17 mouse cellular contexts compared by ENCODE assay signal in genomic region chr9:78579644-78580396, GRCm38 (mm10). TPM values are rescaled to one million over a fixed set of nuclear protein-coding genes. Genes with fewer than 3 reads are reported as not detected.
A peak's percentile ranks its signal among the peaks of the same experiment; 100 is the strongest.
DNase-seq lines count a peak whose midpoint lies in the region; ATAC-seq and TF ChIP-seq lines count a peak whose summit lies in the region.
"Had no signal": no experiment of that assay in that cellular context is flagged by ENCODE, and none has a peak within 500 bp of the region (broad histone marks: within the 10 kb centered on the region; RNA-seq: fewer than 3 reads in every experiment).

No protein-coding gene starts in this region.

- H3K9ac ChIP-seq in kidney, embryonic 16.5 days (replicated peaks; ENCODE audit: low read length) = no peak overlapping the region
- no peak overlapping the region for H3K9ac ChIP-seq in embryonic facial prominence, embryonic 14.5 days (ENCODE audit: low read depth, low read length)
- H3K9ac ChIP-seq in midbrain, embryonic 15.5 days = no peak overlapping the region
- H3K9ac ChIP-seq: embryonic facial prominence, embryonic 15.5 days had no signal

- no peaks in the 10 kb centered on the region for H3K9me3 ChIP-seq in kidney, embryonic 16.5 days (ENCODE audit: low read length)
- H3K9me3 ChIP-seq in embryonic facial prominence, embryonic 14.5 days (ENCODE audit: control insufficient read depth, low read length) = no peaks in the 10 kb centered on the region; the same call in 1 of the 2 replicates
- H3K9me3 ChIP-seq in midbrain, embryonic 15.5 days = no peaks in the 10 kb centered on the region
- H3K9me3 ChIP-seq: embryonic facial prominence, embryonic 15.5 days; heart, embryonic 10.5 days had no signal

- no peak for TF ChIP-seq POLR2A in kidney, adult 2 months (IDR thresholded peaks at IDR 0.05; ENCODE audit: low read depth, low read length)

- no peak for TF ChIP-seq CTCF in kidney, adult 2 months (conservative IDR thresholded peaks at IDR 0.05; ENCODE audit: insufficient read depth, insufficient read length, low read depth, low read length)

- H3K4me2 ChIP-seq in kidney, embryonic 16.5 days (replicated peaks; ENCODE audit: low read depth, low read length) = no peak overlapping the region
- H3K4me2 ChIP-seq in embryonic facial prominence, embryonic 14.5 days (ENCODE audit: low read depth, low read length) = no peak overlapping the region
- no peak overlapping the region for H3K4me2 ChIP-seq in midbrain, embryonic 15.5 days
- H3K4me2 ChIP-seq: embryonic facial prominence, embryonic 15.5 days had no signal

- H3K36me3 ChIP-seq in kidney, embryonic 16.5 days (ENCODE audit: insufficient read depth, low read length) = peaks cover 13% of the 10 kb centered on the region; the same call in 1 of the 2 replicates
- H3K36me3 ChIP-seq in kidney, adult 2 months (ENCODE audit: control insufficient read depth, insufficient read depth, low read length) = no peaks in the 10 kb centered on the region
- H3K36me3 ChIP-seq in embryonic facial prominence, embryonic 14.5 days (ENCODE audit: control insufficient read depth, insufficient read depth, low read length) = peaks cover 26% of the 10 kb centered on the region
- peaks cover 14% of the 10 kb centered on the region; the same call in 1 of the 2 replicates for H3K36me3 ChIP-seq in midbrain, embryonic 15.5 days (replicated peaks)

- WGBS in kidney, embryonic 16.5 days = 46% methylated on average over 10 of the region's 10 CpGs
- WGBS in kidney, adult 2 months = 52% methylated on average over 10 of the region's 10 CpGs
- 54% methylated on average over 10 of the region's 10 CpGs for WGBS in embryonic facial prominence, embryonic 14.5 days
- 33% methylated on average over 10 of the region's 10 CpGs for WGBS in midbrain, embryonic 15.5 days

- peak; percentile 89; the same call in 1 of the 2 replicates for ATAC-seq in kidney, embryonic 16.5 days (ENCODE audit: low FRiP score, low TSS enrichment)
- peak; percentile 85 for ATAC-seq in embryonic facial prominence, embryonic 14.5 days (ENCODE audit: low read depth)
- ATAC-seq in midbrain, embryonic 15.5 days (replicated peaks) = peak; percentile 46; the same call in 1 of the 2 replicates
- ATAC-seq: forebrain, embryonic 14.5 days had no signal

- no peaks in the 10 kb centered on the region for H3K27me3 ChIP-seq in kidney, embryonic 16.5 days (ENCODE audit: insufficient read depth, low read length)
- H3K27me3 ChIP-seq in kidney, adult 2 months (replicated peaks; ENCODE audit: control insufficient read depth, insufficient read depth, low read length) = no peaks in the 10 kb centered on the region
- H3K27me3 ChIP-seq in embryonic facial prominence, embryonic 14.5 days (replicated peaks; ENCODE audit: control insufficient read depth, insufficient read depth, low read length) = no peaks in the 10 kb centered on the region
- H3K27me3 ChIP-seq in midbrain, embryonic 15.5 days (replicated peaks) = no peaks in the 10 kb centered on the region
- H3K27me3 ChIP-seq: embryonic facial prominence, embryonic 15.5 days had no signal

- H3K4me3 ChIP-seq in kidney, embryonic 16.5 days (ENCODE audit: low read length) = no peak overlapping the region
- H3K4me3 ChIP-seq in kidney, adult 2 months (ENCODE audit: insufficient read depth, low read depth, low read length) = no peak overlapping the region
- no peak overlapping the region for H3K4me3 ChIP-seq in embryonic facial prominence, embryonic 14.5 days (ENCODE audit: low read depth, low read length)
- no peak overlapping the region for H3K4me3 ChIP-seq in midbrain, embryonic 15.5 days
- H3K4me3 ChIP-seq: embryonic facial prominence, embryonic 15.5 days; gastrocnemius, adult 2 months; heart, embryonic 10.5 days had no signal

- no peak for DNase-seq in kidney, adult 2 months
- DNase-seq in R1 (ENCODE audit: low read depth, low spot score) = peak; percentile 76
- peak; percentile 61 for DNase-seq in embryonic facial prominence, embryonic 14.5 days (ENCODE audit: low spot score)
- no peak for DNase-seq in gastrocnemius, adult 8-10 months (ENCODE audit: low spot score in 2 of 2)
- DNase-seq in frontal cortex, postnatal 25 days (ENCODE audit: low spot score in 2 of 2) = no peak
- DNase-seq: adrenal gland, adult 8-10 months; cerebellum, adult 9-10 months; gastrocnemius, adult 2 months; heart, postnatal 4 days; kidney, adult 8-10 months; liver; thymus, adult 18-20 months had no signal

- H3K4me1 ChIP-seq in kidney, embryonic 16.5 days (ENCODE audit: insufficient read depth, low read length) = no peaks in the 10 kb centered on the region; the same call in 1 of the 2 replicates
- no peaks in the 10 kb centered on the region for H3K4me1 ChIP-seq in kidney, adult 2 months (ENCODE audit: control insufficient read depth, insufficient read depth, low read length)
- H3K4me1 ChIP-seq in embryonic facial prominence, embryonic 14.5 days (ENCODE audit: control insufficient read depth, insufficient read depth, low read length) = no peaks in the 10 kb centered on the region
- peaks cover 4% of the 10 kb centered on the region; the same call in 1 of the 2 replicates for H3K4me1 ChIP-seq in midbrain, embryonic 15.5 days
- H3K4me1 ChIP-seq: embryonic facial prominence, embryonic 15.5 days had no signal

- no peak overlapping the region for H3K27ac ChIP-seq in kidney, embryonic 16.5 days (ENCODE audit: low read length)
- no peak overlapping the region for H3K27ac ChIP-seq in kidney, adult 2 months (ENCODE audit: insufficient read depth, low read depth, low read length)
- no peak overlapping the region; the same call in 1 of the 2 replicates for H3K27ac ChIP-seq in embryonic facial prominence, embryonic 14.5 days (replicated peaks; ENCODE audit: low read depth, low read length)
- no peak overlapping the region for H3K27ac ChIP-seq in midbrain, embryonic 15.5 days
- H3K27ac ChIP-seq: embryonic facial prominence, embryonic 15.5 days; gastrocnemius, adult 2 months; heart, embryonic 10.5 days had no signal

RNA-seq across cellular contexts. Expression of gene Slc17a5, which starts 8.0 kb away (rescaled TPM):
- polyA plus RNA-seq in kidney, embryonic 16.5 days (2015; fragmentation: Nextera tagmentation; extraction: Ambion mirVana) = 18.9 and 19.1 TPM in 2 replicates
- 36.7 and 37.2 TPM in 2 replicates for polyA plus RNA-seq in kidney, adult 2 months (2012; rRNA removed)
- polyA plus RNA-seq in embryonic facial prominence, embryonic 14.5 days (2014; fragmentation: Nextera tagmentation; extraction: Ambion mirVana) = 13.1 and 15.4 TPM in 2 replicates
- 17.8 and 18.6 TPM in 2 replicates for polyA plus RNA-seq in midbrain, embryonic 15.5 days (2015; fragmentation: Nextera tagmentation; extraction: Ambion mirVana)
- 1 to 10 TPM; 2.2 to 2.8 (median 2.7) TPM for total RNA-seq in gastrocnemius, adult 8-10 months (2022)

RNA-seq across cellular contexts. Expression of gene Cd109, which starts 35.5 kb away (rescaled TPM):
- 6.1 and 6.9 TPM in 2 replicates for polyA plus RNA-seq in kidney, embryonic 16.5 days (2015; fragmentation: Nextera tagmentation; extraction: Ambion mirVana)
- polyA plus RNA-seq in kidney, adult 2 months (2012; rRNA removed) = 0.30 and 0.33 TPM in 2 replicates
- 18.6 and 20.3 TPM in 2 replicates for polyA plus RNA-seq in embryonic facial prominence, embryonic 14.5 days (2014; fragmentation: Nextera tagmentation; extraction: Ambion mirVana)
- 0.92 and 1.1 TPM in 2 replicates for polyA plus RNA-seq in midbrain, embryonic 15.5 days (2015; fragmentation: Nextera tagmentation; extraction: Ambion mirVana)
- under 1 TPM; 0.19 to 0.63 (median 0.26) TPM for total RNA-seq in gastrocnemius, adult 8-10 months (2022)

Comparison
In these comparisons a context has a peak if more than half of its experiments do, and no peak if none do; other contexts are left out.
1. DNase-seq: peak in R1 (single experiment) and embryonic facial prominence, embryonic 14.5 days (single experiment); none in kidney, adult 2 months (single experiment), gastrocnemius, adult 8-10 months (0 of 2) and frontal cortex, postnatal 25 days (0 of 2).
2. Peak in every context shown above with its lines, with median percentiles within 50 percentile points of each other: ATAC-seq.